Mouse (Mus musculus) mouse trophoblast stem cell (cell line): Measurements from ENCODE around the gene Macrod2.

ENCODE experiments used
- in situ Hi-C, 2 experiments: fragments of 300-500 bp; cut with MseI, MboI; formaldehyde crosslinking; loops; 2 replicates in 1 of 2; 3 replicates in 1 of 2; pipeline ENCODE4 v1.15.1; 2025

Macrod2 gene

GRCm38 (mm10) chr2:141212291-141212690, 817.2 kb downstream of the Macrod2 start:
- in situ Hi-C loops, result no loop called here

GRCm38 (mm10) chr2:141217490-141217889, 822.4 kb downstream of the Macrod2 start:
- in situ Hi-C loops, result no loop called here

- in situ Hi-C loops, result no loop called here
Measured at GRCm38 (mm10) chr2:141217925-141218324, 822.8 kb downstream of the Macrod2 start.

- in situ Hi-C loops, result no loop called here
Measured at GRCm38 (mm10) chr2:141228809-141229208, 833.7 kb downstream of the Macrod2 start.

DNA sequence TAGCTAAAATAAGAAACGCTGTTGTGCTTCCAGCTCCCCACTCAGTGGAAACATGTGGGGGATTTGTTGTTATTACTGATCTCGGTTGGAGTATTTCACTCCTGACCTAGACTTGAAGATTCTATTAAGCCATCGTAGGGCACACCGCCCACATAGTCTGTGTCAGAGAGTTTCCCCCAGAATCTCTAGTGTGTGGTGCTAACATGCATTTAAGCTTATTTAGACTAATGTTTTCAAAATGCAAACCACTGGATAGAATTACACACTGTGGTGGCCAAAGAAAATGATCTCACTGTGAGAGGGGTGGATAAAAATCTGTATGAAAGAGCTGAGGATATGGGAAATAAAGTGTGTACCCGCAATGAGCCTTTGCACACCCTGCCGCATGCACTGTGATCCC, 834.7 kb downstream of the Macrod2 start:
- in situ Hi-C loops, result no loop called here

DNA sequence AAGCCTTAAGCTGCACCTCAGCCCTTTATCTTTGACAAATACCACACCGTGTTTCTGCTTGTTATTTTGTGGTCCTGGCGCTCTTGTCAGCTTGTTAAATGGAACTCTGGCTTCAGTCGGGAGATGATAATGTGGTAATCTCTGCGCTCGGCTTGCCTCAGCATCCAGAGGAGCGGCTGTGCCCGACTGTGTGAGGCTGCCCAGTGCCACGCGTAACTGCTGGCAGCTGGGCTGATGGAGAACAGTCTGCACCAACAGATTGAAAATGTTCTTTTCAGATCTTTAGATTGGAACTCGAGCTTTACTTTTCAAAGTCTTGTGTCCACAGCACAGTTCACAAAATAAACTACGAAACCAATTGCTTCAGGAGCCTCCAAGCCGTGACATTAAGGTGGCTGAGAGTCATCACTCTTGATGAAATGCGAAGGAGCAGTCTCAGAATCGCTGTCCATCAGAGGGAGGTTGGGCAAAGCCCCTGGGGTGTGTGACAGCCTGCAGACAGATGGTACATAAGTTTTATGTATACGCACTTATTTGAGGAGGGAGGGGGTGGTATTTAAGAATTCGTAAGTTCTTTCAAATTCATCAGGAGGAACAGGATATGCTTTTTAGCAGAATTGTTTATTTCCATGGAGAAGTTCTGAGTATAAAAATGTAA, 836.0 kb downstream of the Macrod2 start:
- in situ Hi-C loops, result no loop called here

- in situ Hi-C loops, result no loop called here
Measured at GRCm38 (mm10) chr2:141234306-141234705, 839.2 kb downstream of the Macrod2 start.

DNA sequence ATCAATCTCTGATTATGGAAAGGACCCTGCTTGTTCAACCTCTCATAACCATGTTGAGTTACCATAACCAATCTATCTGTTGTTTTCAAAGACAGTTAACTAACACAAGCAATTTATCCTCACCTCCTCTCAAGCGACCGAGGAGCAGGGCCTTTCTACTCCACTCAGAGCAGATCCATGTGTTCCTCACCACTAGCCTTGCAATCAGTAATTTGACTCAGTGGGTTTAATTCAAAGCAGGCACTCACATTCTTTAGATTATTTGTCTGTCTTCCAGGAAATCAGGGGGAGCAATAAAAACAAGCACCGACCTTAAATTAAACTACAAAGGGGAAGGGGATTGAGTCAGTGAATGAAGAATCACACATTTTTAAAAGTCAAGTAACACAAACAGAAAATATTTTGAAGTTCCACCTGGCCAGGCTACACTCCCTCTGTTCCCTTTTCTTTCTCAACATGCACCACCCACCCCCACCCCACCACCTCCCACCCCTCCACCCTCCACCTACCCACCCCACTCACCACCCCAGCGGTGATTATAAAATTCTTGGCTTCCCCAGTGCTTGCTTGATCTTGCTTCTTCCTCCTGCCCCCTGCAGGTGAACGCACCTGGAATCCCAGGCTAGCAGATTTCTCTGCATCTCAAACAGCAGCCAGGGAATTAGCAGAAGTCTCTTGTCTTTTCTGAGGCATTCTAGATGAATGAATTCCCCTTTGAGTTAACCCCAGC, 839.8 kb downstream of the Macrod2 start:
- in situ Hi-C loops, result no loop called here

- in situ Hi-C loops, result no loop called here
Measured at GRCm38 (mm10) chr2:141247680-141248079, 852.6 kb downstream of the Macrod2 start.

DNA sequence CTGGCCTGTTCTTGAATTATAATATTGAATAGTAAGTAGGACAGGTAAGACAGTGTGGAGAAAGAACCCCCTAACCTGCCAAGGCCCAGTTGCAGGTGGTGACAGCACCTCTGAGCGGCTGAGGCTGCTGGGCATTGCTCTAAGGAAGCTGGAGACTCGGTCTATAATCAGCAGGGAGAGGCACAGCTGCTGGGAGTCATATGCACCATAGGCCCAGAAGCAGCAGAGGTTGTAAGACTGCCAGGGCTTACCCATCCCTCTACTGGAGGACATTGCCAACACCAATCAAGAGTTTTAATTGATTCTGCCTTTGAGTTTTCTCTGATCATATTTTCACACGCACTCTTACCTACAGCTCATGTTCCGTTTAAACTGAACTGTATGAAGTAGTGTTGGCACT, 869.5 kb downstream of the Macrod2 start:
- in situ Hi-C loops, result no loop called here

DNA sequence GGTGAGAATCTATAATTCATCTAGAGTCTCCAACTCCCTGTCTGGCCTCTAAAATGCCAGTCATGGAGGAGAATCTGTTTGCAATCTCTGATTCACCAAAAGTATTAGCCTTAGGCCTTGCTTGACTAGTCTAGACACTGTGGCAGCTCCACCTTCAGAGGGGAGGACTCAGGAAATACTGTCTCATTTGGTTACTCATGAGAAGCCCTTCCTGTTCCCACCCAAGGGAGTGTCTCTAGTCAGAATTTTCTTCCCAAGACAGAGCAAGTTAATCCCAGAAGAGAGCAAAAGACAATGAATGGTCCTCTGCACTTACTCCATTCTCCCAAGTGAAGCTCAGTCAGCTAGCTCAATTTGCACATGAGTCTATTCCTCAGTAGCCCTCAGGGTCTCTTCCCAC, 871.5 kb downstream of the Macrod2 start:
- in situ Hi-C loops, result no loop called here

- in situ Hi-C loops, result no loop called here
Measured at GRCm38 (mm10) chr2:141271541-141271940, 876.4 kb downstream of the Macrod2 start.

DNA sequence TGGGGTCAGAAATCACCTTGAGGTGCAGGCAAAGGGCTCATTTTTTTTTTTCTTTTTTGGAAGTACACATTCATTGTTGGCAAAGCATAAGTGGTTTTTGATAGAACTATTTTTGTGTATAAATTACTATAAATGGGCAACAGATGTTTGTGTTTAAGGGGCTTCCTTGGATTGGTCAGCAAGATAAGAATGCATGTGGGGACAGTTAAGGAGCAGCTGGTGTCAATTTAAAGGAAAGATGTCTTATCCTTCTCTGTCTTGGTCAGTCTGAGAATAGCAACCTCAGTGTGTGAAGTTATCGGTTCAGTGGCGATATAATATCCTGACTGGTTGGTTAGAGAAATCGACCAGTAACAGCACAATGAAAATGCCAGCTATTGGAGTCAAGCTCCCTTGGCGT, 877.9 kb downstream of the Macrod2 start:
- in situ Hi-C loops, result no loop called here

- in situ Hi-C loops, result no loop called here
Measured at GRCm38 (mm10) chr2:141274262-141274661, 879.2 kb downstream of the Macrod2 start.

DNA sequence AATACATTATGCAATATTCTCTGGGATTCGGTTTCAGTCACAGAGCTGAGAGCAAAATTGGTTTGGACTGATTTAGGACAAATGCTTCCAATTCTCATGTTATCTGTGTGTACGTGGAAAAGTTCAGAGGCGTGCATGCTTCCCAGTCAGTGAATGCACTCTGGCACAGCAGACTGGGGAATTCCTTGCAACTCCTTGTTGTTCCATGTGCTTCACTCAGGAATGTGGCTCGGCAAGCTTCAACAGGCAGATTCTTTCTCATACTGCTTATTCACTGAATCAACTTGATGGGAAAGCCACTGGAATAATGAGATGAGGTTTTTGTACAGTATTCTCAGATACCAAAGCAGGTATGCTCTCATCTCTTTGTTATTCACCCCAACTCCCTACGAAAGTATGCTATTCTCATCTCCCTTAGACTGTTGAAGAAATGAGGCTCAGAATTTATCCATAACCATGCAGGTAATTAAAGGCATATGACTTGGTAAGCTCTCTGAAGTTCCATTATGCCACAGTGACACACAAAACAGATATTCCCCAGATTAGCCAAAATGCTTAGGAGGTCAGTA, 884.1 kb downstream of the Macrod2 start:
- in situ Hi-C loops, result no loop called here

- in situ Hi-C loops, result no loop called here
Measured at GRCm38 (mm10) chr2:141280817-141281216, 885.7 kb downstream of the Macrod2 start.

DNA sequence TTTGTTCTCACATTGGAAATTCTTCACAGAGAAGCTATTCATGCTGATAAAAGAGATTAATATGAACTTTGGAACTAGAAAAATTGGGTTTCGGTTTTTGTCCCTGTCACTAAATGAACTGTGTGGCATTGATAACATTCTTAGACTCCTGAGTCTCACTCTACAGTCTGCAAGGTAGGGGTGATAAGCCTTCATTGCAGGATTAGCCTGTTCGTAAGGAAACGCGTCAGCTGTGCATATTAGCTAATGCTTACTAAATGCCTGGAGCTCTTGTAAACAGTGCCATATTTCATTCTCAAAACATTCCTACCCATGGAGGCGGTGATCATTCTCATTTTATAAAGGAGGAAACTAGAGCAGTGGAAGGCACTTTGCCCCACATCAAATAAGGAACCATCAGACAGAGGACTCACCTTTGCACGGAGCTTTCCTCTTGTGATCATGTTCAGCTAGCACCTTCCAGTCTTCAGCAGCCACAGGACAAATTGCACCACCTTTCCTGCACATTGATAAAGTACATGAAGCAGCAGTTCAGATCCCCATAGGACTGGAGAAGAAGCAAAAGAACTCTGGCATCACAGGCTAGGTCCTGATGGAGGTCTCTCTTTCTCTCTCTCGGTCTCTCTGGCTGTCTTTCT, 891.1 kb downstream of the Macrod2 start:
- in situ Hi-C loops, result no loop called here

- in situ Hi-C loops, result no loop called here
Measured at GRCm38 (mm10) chr2:141288494-141288893, 893.4 kb downstream of the Macrod2 start.

DNA sequence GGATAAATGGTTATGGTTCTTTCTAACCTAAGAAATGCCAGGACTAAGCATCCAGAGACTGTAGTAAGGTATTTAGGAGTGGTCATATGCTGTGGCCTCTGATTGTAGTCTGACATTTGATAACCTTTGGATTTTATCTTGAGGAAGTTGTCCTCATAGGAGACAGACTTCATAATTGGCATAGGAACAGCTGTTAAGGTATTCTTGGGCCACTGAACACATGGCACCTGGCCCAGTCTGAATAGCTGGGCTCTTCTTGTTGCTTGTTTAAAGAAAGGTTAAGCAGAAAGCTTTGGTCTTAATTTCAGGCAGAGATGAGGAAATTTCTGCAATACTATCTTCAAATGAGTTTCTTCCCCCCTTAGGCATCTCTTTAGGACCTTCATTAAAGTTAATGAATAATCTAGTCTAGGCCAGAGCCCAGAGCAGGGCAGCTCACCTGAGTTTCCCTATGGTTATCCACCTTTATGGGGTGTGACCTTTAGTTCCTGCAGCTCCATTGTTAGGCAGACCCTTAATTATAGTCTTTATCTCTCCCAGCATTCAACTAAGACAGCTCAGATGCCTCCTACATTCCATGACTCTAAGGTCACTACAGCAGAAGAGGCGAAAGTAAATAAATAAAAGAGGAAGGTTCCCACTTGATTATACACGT, 894.1 kb downstream of the Macrod2 start:
- in situ Hi-C loops, result no loop called here

DNA sequence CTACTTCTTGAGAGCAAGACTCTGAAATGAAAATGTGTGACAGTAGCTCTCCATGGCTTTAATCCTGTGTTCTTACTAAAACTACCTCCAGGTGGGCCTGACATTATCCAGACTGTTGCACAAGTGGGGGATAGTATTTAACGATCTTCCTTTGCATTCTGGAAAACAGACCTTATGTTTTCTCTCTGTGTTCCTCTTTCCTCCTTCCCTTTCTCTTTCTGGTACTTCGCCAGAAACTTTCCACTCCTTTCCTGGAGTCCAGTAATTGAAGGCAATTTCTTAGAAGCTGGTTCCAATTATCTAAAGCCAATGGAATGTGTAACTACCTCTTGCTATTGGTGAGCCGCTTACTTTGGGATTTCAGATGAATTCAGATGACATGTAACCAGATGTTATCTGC, 897.7 kb downstream of the Macrod2 start:
- in situ Hi-C loops, result no loop called here

DNA sequence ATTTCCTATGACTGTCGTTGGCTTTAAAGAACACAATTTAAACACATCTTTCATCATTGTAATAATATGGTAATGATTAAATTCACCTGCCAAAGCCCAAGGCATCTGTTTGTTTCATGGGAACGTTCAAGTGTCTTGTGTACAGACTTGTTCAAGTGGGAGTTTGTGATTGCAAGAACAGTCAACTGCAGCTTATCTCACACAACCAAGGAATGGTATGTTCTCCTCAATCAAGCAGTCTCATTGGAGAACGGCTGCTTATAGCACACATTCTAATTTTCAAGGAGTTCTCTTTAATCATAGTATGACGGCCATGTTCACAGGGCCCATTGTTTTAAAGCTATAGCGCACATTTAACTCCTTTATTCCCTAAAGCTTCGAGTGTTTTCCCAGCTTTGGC, 904.1 kb downstream of the Macrod2 start:
- in situ Hi-C loops, result no loop called here

GRCm38 (mm10) chr2:141301030-141301429, 905.9 kb downstream of the Macrod2 start:
- in situ Hi-C loops, result no loop called here
